Mouse (Mus musculus): ENCODE data around the gene Stx19.

DNA sequence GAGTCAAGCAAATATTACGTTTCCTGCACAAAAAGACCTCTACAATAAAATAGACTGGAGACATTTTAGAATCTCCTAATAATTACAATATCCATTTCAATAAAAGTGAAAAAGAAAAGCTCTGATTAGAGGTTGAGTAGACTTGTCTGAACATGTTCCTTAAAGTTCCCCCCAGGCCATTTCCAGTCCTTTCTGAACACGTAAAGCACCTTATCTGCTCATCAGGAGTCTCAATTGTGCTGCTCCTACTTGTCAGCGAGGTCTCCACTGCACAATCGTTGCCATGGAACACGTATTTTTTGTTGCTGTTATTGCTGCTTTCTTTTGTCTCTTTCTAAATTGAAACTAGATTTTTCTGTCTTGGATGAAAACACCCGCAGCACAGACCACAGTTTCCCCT lies 47.0 kb downstream of the Stx19 start:
- TF ChIP-seq CTCF (IDR thresholded peaks at IDR 0.05; ENCODE audit: borderline replicate concordance, insufficient read depth, low read depth, low read length) = no peak
- no peak for TF ChIP-seq POLR2A (IDR thresholded peaks at IDR 0.05; ENCODE audit: borderline replicate concordance, insufficient read depth, low read length)

Measured in cerebellum, adult 2 months (tissue).